Mouse (Mus musculus): Measurements from ENCODE around the gene Znhit1. TPM values are rescaled to one million over a fixed set of nuclear protein-coding genes. Genes with fewer than 3 reads are reported as not detected.
A peak's percentile ranks its signal among the peaks of the same experiment; 100 is the strongest.

Gene Znhit1
- polyA plus RNA-seq, 1 experiment = 32.4 TPM

GRCm38 (mm10) chr5:137012401-137012950 is 24.7 kb upstream of the Znhit1 start:
- Histone ChIP-seq H3K4me1 (ENCODE audit: control insufficient read depth, insufficient read depth, insufficient read length) (no peaks in the 10 kb centered on the region), H3K27ac (ENCODE audit: insufficient read depth, low read length) (no peak overlapping the region), H3K27me3 (ENCODE audit: control insufficient read depth, insufficient read depth, low read length) (no peaks in the 10 kb centered on the region), H3K4me3 (ENCODE audit: extremely low read depth, insufficient read depth, insufficient read length) (no peak overlapping the region), H3K36me3 (ENCODE audit: control insufficient read depth, insufficient read depth, low read length) (no peaks in the 10 kb centered on the region)
- 79% methylated on average over 15 of the region's 15 CpGs for WGBS
- TF ChIP-seq POLR2A (IDR thresholded peaks at IDR 0.05; ENCODE audit: low read depth, low read length) (no peak), CTCF (IDR thresholded peaks at IDR 0.05; ENCODE audit: extremely low read depth, insufficient read depth, insufficient read length, insufficient replicate concordance) (no peak)
- DNase-seq (ENCODE audit: low read depth in 1 of 2, low spot score in 2 of 2) = no peak

GRCm38 (mm10) chr5:137009988-137010387 is 22.2 kb upstream of the Znhit1 start:
- no peak for DNase-seq (ENCODE audit: low read depth in 1 of 2, low spot score in 2 of 2)
- H3K27ac ChIP-seq (ENCODE audit: insufficient read depth, low read length) = no peak overlapping the region
- 16% methylated on average over 3 of the region's 3 CpGs for WGBS
- H3K36me3 ChIP-seq (ENCODE audit: control insufficient read depth, insufficient read depth, low read length) = no peaks in the 10 kb centered on the region
- TF ChIP-seq CTCF (IDR thresholded peaks at IDR 0.05; ENCODE audit: extremely low read depth, insufficient read depth, insufficient read length, insufficient replicate concordance) (peak; percentile 20; the same call in 1 of the 2 replicates), POLR2A (IDR thresholded peaks at IDR 0.05; ENCODE audit: low read depth, low read length) (no peak)
- no peaks in the 10 kb centered on the region for H3K4me1 ChIP-seq (ENCODE audit: control insufficient read depth, insufficient read depth, insufficient read length)
- no peak overlapping the region for H3K4me3 ChIP-seq (ENCODE audit: extremely low read depth, insufficient read depth, insufficient read length)
- no peaks in the 10 kb centered on the region for H3K27me3 ChIP-seq (ENCODE audit: control insufficient read depth, insufficient read depth, low read length)

- no peaks in the 10 kb centered on the region for H3K4me1 ChIP-seq (ENCODE audit: control insufficient read depth, insufficient read depth, insufficient read length)
- no peak overlapping the region for H3K27ac ChIP-seq (ENCODE audit: insufficient read depth, low read length)
- WGBS = 52% methylated on average over 8 of the region's 8 CpGs
- no peaks in the 10 kb centered on the region for H3K27me3 ChIP-seq (ENCODE audit: control insufficient read depth, insufficient read depth, low read length)
- TF ChIP-seq POLR2A (IDR thresholded peaks at IDR 0.05; ENCODE audit: low read depth, low read length) = no peak
- no peak for TF ChIP-seq CTCF (IDR thresholded peaks at IDR 0.05; ENCODE audit: extremely low read depth, insufficient read depth, insufficient read length, insufficient replicate concordance)
- no peak for DNase-seq (ENCODE audit: low read depth in 1 of 2, low spot score in 2 of 2)
- H3K36me3 ChIP-seq (ENCODE audit: control insufficient read depth, insufficient read depth, low read length) = no peaks in the 10 kb centered on the region
- no peak overlapping the region for H3K4me3 ChIP-seq (ENCODE audit: extremely low read depth, insufficient read depth, insufficient read length)
Measured at GRCm38 (mm10) chr5:137007276-137007675, 19.5 kb upstream of the Znhit1 start.

DNA sequence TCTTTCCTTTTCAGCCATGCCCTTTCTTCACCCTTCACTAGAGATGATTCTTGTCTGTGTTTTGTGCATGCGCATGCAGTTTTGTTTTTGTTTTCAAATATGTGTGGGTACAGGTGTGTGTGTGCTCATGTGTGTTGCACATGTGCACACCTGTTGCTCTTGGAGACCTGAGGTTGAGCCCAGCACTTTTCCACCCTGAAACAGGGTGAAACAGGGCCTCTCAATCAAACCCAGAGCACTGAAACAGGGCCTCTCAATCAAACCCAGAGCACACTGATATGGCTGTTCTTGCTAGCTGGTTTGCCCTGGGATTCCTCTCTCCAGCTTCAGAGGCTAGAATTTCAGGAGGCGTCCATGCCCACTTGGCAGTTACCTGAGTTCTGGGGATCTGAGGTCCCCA is 12.8 kb upstream of the Znhit1 start:
- no peak overlapping the region for H3K4me3 ChIP-seq (ENCODE audit: extremely low read depth, insufficient read depth, insufficient read length)
- 90% methylated on average over 2 of the region's 2 CpGs for WGBS
- H3K27ac ChIP-seq (ENCODE audit: insufficient read depth, low read length) = no peak overlapping the region
- TF ChIP-seq CTCF (IDR thresholded peaks at IDR 0.05; ENCODE audit: extremely low read depth, insufficient read depth, insufficient read length, insufficient replicate concordance) (no peak), POLR2A (IDR thresholded peaks at IDR 0.05; ENCODE audit: low read depth, low read length) (no peak)
- H3K27me3 ChIP-seq (ENCODE audit: control insufficient read depth, insufficient read depth, low read length) = no peaks in the 10 kb centered on the region
- no peaks in the 10 kb centered on the region for H3K36me3 ChIP-seq (ENCODE audit: control insufficient read depth, insufficient read depth, low read length)
- H3K4me1 ChIP-seq (ENCODE audit: control insufficient read depth, insufficient read depth, insufficient read length) = no peaks in the 10 kb centered on the region
- no peak for DNase-seq (ENCODE audit: low read depth in 1 of 2, low spot score in 2 of 2)

- TF ChIP-seq POLR2A (IDR thresholded peaks at IDR 0.05; ENCODE audit: low read depth, low read length) (no peak), CTCF (IDR thresholded peaks at IDR 0.05; ENCODE audit: extremely low read depth, insufficient read depth, insufficient read length, insufficient replicate concordance) (no peak)
- WGBS = 78% methylated on average over 5 of the region's 5 CpGs
- Histone ChIP-seq H3K36me3 (ENCODE audit: control insufficient read depth, insufficient read depth, low read length) (peaks cover 3% of the 10 kb centered on the region), H3K27me3 (ENCODE audit: control insufficient read depth, insufficient read depth, low read length) (no peaks in the 10 kb centered on the region), H3K4me1 (ENCODE audit: control insufficient read depth, insufficient read depth, insufficient read length) (no peaks in the 10 kb centered on the region), H3K27ac (ENCODE audit: insufficient read depth, low read length) (no peak overlapping the region), H3K4me3 (ENCODE audit: extremely low read depth, insufficient read depth, insufficient read length) (no peak overlapping the region)
- DNase-seq (ENCODE audit: low read depth in 1 of 2, low spot score in 2 of 2) = no peak
Measured at GRCm38 (mm10) chr5:136999449-136999848, 11.6 kb upstream of the Znhit1 start.

DNA sequence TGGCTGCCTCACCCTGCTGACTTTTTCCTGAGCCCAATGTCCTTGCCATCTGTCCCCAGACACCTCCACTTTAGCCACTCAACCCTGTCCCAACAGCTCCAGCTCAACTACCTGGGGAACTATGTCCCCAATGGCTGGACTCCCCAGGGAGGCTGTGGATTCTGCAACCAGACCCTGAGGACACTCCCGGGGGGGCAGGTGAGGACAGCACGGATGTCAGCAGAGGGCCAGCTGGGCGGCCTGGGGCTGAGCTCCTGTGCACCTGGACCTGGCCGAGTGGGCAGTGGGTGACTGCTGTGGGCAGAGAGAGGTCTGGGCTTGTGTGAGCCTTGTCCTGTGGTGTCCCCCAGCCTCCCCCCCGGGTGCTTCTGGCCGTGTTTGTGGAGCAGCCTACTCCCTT is 2.0 kb upstream of the Znhit1 start:
- no peak overlapping the region for H3K27ac ChIP-seq (ENCODE audit: insufficient read depth, low read length)
- H3K36me3 ChIP-seq (ENCODE audit: control insufficient read depth, insufficient read depth, low read length) = peaks cover 14% of the 10 kb centered on the region
- 86% methylated on average over 6 of the region's 6 CpGs for WGBS
- no peak for TF ChIP-seq CTCF (IDR thresholded peaks at IDR 0.05; ENCODE audit: extremely low read depth, insufficient read depth, insufficient read length, insufficient replicate concordance)
- TF ChIP-seq POLR2A (IDR thresholded peaks at IDR 0.05; ENCODE audit: low read depth, low read length) = no peak
- H3K4me1 ChIP-seq (ENCODE audit: control insufficient read depth, insufficient read depth, insufficient read length) = peaks cover 2% of the 10 kb centered on the region; the same call in 1 of the 2 replicates
- H3K27me3 ChIP-seq (ENCODE audit: control insufficient read depth, insufficient read depth, low read length) = no peaks in the 10 kb centered on the region
- H3K4me3 ChIP-seq (ENCODE audit: extremely low read depth, insufficient read depth, insufficient read length) = no peak overlapping the region
- no peak for DNase-seq (ENCODE audit: low read depth in 1 of 2, low spot score in 2 of 2)

DNA sequence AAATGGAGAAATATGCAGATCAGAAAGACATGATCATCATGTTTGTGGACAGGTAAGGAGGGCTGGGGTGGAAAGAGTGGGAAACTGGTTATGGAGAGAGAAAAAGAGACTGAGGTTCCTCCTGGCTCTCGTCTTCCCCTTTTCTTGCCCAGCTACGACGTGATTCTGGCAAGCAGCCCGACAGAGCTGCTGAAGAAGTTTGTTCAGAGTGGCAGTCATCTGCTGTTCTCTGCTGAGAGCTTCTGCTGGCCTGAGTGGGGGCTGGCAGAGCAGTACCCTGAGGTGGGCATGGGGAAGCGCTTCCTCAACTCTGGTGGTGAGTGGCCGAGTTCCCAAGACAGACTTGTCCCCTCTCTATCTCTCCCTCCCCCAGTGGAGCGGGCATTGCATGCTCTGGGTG is 599 bp upstream of the Znhit1 start:
- Histone ChIP-seq H3K36me3 (ENCODE audit: control insufficient read depth, insufficient read depth, low read length) (peaks cover 12% of the 10 kb centered on the region), H3K27me3 (ENCODE audit: control insufficient read depth, insufficient read depth, low read length) (no peaks in the 10 kb centered on the region), H3K27ac (ENCODE audit: insufficient read depth, low read length) (no peak overlapping the region), H3K4me1 (ENCODE audit: control insufficient read depth, insufficient read depth, insufficient read length) (peaks cover 2% of the 10 kb centered on the region; the same call in 1 of the 2 replicates), H3K4me3 (ENCODE audit: extremely low read depth, insufficient read depth, insufficient read length) (peak overlapping the region; percentile 27; the same call in 1 of the 2 replicates)
- TF ChIP-seq POLR2A (IDR thresholded peaks at IDR 0.05; ENCODE audit: low read depth, low read length) (no peak), CTCF (IDR thresholded peaks at IDR 0.05; ENCODE audit: extremely low read depth, insufficient read depth, insufficient read length, insufficient replicate concordance) (no peak)
- 55% methylated on average over 6 of the region's 7 CpGs for WGBS
- no peak for DNase-seq (ENCODE audit: low read depth in 1 of 2, low spot score in 2 of 2)
